Mouse (Mus musculus) bone marrow macrophage, adult 2 months (primary cell): ENCODE data around the gene Tspan9. TPM values are rescaled to one million over a fixed set of nuclear protein-coding genes. Genes with fewer than 3 reads are reported as not detected.

Experiments
- H3K27ac ChIP-seq: 2 replicates; pipeline ENCODE4 v1.5.1; 2012; ENCODE audit warnings: low read depth, low read length; ENCODE audit not compliant: insufficient read depth
- H3K4me1 ChIP-seq: 2 replicates; pipeline ENCODE4 v1.6.1; 2012; ENCODE audit warnings: low read length; ENCODE audit not compliant: control insufficient read depth, insufficient read depth
- H3K4me3 ChIP-seq: 2 replicates; pipeline ENCODE4 v1.5.1; 2012; ENCODE audit warnings: mild to moderate bottlenecking, low read length, moderate library complexity; ENCODE audit not compliant: insufficient read depth
- CTCF ChIP-seq: IDR thresholded peaks from 2 replicates; pipeline ENCODE4 v1.5.1; 2012; ENCODE audit warnings: low read depth, mild to moderate bottlenecking, low read length, moderate library complexity
- POLR2A ChIP-seq: IDR thresholded peaks from 2 replicates; pipeline ENCODE4 v1.6.1; 2012; ENCODE audit warnings: mild to moderate bottlenecking, low read depth, low read length, borderline replicate concordance
- polyA plus RNA-seq: library from polyadenylated mRNA; stranded (reverse); fragments of >200 nt; gene quantifications from 2 replicates; pipeline ENCODE4 v1.2.4, GENCODE M21; 2012; ENCODE audit not compliant: missing spikeins, insufficient read depth, insufficient read length

Gene Tspan9
- polyA plus RNA-seq, 1 experiment = 1.7 TPM

GRCm38 (mm10) chr6:127921996-127922395, 221.4 kb downstream of the Tspan9 start:
- Histone ChIP-seq H3K4me1 (no peaks in the 10 kb centered on the region), H3K27ac (no peak overlapping the region), H3K4me3 (no peak overlapping the region)
- TF ChIP-seq CTCF = no peak
- no peak for TF ChIP-seq POLR2A

GRCm38 (mm10) chr6:127920652-127921051, 222.7 kb downstream of the Tspan9 start:
- no peak overlapping the region for H3K4me3 ChIP-seq
- no peaks in the 10 kb centered on the region for H3K4me1 ChIP-seq
- H3K27ac ChIP-seq = no peak overlapping the region
- TF ChIP-seq POLR2A (no peak), CTCF (0 out of 2 replicates have a peak, but pooled peaks have one; percentile 27)

- H3K4me1 ChIP-seq = no peaks in the 10 kb centered on the region
- TF ChIP-seq CTCF (no peak), POLR2A (no peak)
- no peak overlapping the region for H3K4me3 ChIP-seq
- H3K27ac ChIP-seq = no peak overlapping the region
Measured at GRCm38 (mm10) chr6:127919491-127919890, 223.9 kb downstream of the Tspan9 start.

GRCm38 (mm10) chr6:127917712-127918111, 225.7 kb downstream of the Tspan9 start:
- H3K4me3 ChIP-seq = no peak overlapping the region
- TF ChIP-seq CTCF (no peak), POLR2A (no peak)
- no peaks in the 10 kb centered on the region for H3K4me1 ChIP-seq
- H3K27ac ChIP-seq = no peak overlapping the region

- H3K4me3 ChIP-seq = no peak overlapping the region
- no peak overlapping the region for H3K27ac ChIP-seq
- H3K4me1 ChIP-seq = no peaks in the 10 kb centered on the region
- TF ChIP-seq CTCF (no peak), POLR2A (no peak)
Measured at GRCm38 (mm10) chr6:127916993-127917392, 226.4 kb downstream of the Tspan9 start.

- TF ChIP-seq POLR2A = no peak
- no peak for TF ChIP-seq CTCF
- no peak overlapping the region for H3K4me3 ChIP-seq
- no peak overlapping the region for H3K27ac ChIP-seq
Measured at GRCm38 (mm10) chr6:127912938-127913337, 230.5 kb downstream of the Tspan9 start.

GRCm38 (mm10) chr6:127911687-127912086, 231.7 kb downstream of the Tspan9 start:
- Histone ChIP-seq H3K4me1 (no peaks in the 10 kb centered on the region), H3K27ac (no peak overlapping the region), H3K4me3 (no peak overlapping the region)
- TF ChIP-seq POLR2A (no peak), CTCF (no peak)

More at GRCm38 (mm10) chr6:127912938-127913337, 230.5 kb downstream of the Tspan9 start:
- H3K4me1 ChIP-seq = no peaks in the 10 kb centered on the region

Other genes with a start within 250 kb of the Tspan9 start
- gene Tead4, start 157.2 kb upstream of the Tspan9 start, polyA plus RNA-seq = not detected in 2 replicates
- gene Tulp3, start 212.3 kb upstream of the Tspan9 start, polyA plus RNA-seq = 3.9 and 5.2 TPM in 2 replicates
- 27.3 and 33.3 TPM in 2 replicates for gene Rhno1, start 219.3 kb upstream of the Tspan9 start, polyA plus RNA-seq
- gene Foxm1, start 219.4 kb upstream of the Tspan9 start, polyA plus RNA-seq = 27.4 and 31.7 TPM in 2 replicates
- gene Tex52, start 231.9 kb upstream of the Tspan9 start, polyA plus RNA-seq = not detected in 2 replicates
- not detected in 2 replicates for gene Gm44596, start 231.9 kb upstream of the Tspan9 start, polyA plus RNA-seq